Mouse (Mus musculus): ENCODE measurements around the gene Taar3.
A peak's percentile ranks its signal among the peaks of the same experiment; 100 is the strongest.

Taar3 gene

DNA sequence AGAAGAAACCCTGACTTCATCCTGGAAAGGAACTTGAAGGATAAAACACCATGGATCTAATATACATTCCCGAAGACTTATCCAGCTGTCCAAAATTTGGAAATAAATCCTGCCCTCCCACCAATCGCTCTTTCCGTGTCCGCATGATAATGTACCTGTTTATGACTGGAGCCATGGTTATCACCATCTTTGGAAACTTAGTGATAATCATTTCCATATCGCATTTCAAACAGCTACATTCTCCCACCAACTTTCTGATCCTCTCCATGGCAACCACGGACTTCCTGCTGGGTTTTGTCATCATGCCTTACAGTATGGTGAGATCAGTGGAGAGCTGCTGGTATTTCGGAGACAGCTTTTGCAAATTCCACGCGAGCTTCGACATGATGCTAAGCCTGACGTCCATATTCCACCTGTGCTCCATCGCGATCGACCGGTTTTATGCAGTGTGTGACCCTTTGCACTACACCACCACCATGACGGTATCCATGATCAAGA, at the start of gene Taar3:
Taar3 (plus strand) TSS at position 51 of the 498 bp plus-strand sequence.
- DNase-seq, result no peak

DNA sequence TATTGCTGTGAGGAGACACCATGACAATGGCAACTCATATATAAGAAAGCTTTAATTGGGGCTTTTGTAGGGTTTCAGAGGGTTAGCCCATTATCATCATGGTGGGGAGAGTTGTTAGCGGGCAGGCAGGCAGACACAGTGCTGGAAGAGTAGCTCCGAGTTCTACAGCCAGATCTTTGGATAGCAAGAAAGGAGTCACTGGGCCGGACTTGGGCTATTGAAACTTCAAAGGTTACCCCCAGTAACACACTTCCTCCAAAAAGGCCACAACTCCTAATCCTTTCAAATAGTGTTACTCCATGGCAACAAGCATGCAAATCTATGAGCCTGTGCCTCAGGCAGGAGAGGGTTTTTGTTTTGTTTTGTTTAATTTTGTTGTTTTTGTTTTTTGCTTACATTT, 48.2 kb upstream of the Taar3 start:
- no peak for DNase-seq

DNA sequence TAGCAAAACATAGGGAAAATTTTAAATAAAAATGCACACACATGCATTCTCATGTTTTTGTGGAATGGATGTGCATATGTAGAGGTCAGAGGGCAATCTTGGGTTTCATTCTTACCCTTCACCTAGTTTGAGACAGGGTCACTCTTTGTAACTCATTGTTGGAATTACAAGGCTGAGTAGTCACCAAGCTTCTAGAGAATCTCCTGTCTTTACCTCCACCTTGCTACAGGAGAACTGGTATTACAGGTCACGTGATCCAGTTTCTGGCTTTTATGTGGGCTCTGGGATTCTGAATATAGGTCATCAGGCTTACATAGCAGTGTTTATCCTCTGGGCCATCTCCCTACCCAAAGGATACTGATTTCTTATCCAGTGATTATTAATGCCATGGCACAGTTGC, 43.7 kb upstream of the Taar3 start:
- no peak for DNase-seq

GRCm38 (mm10) chr10:23920056-23920455, 29.3 kb upstream of the Taar3 start, which contains the start of gene Taar1:
Gene Taar1, plus strand, starts transcription at chr10:23920356.
- no peak for DNase-seq

DNA sequence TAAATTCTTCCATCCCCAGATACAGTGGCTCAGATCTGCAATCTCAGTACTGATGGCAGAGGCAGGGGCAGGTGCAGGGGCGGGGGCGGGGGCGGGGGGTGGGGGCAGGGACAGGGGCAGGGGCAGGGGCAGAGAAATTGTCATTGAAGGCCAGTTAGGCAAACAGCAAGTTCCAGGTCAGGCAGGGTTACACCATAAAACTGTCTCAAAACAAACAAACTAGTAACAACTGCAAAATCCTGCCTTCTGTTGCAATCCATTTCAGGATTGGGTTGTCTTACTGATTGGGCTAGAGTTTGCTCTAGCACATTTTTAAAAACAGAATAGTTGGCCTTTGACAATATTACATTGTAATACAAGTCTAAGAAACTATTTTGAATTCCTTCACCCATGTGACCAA, 26.9 kb upstream of the Taar3 start:
- DNase-seq, result no peak

- DNase-seq, result no peak
Observed at GRCm38 (mm10) chr10:23923941-23924340, 25.4 kb upstream of the Taar3 start.

DNA sequence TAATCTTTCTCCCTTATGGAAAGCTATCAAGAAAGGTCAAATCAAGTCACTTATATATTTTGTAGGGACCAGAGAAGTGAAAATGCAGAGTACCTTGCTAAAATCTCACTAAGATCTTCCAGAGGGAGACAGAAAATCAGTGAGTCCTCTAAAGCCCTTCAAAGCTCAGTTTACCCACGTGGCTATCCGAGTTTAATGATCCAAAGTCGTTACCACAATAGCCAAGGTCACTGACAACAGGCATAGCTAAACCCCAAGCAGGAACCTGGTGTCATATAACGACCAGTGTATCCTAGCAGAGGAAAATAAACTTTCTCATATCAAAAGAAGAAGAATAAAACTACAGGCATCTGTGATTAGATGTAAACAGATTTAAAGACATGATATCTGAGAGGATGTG, 11.7 kb upstream of the Taar3 start:
- DNase-seq, result no peak

GRCm38 (mm10) chr10:23938312-23938711, 11.0 kb upstream of the Taar3 start, which contains the start of gene Taar2:
Gene Taar2, plus strand, starts transcription at chr10:23938572.
- DNase-seq, result no peak

GRCm38 (mm10) chr10:23942465-23942864, 6.9 kb upstream of the Taar3 start:
- no peak for DNase-seq

DNA sequence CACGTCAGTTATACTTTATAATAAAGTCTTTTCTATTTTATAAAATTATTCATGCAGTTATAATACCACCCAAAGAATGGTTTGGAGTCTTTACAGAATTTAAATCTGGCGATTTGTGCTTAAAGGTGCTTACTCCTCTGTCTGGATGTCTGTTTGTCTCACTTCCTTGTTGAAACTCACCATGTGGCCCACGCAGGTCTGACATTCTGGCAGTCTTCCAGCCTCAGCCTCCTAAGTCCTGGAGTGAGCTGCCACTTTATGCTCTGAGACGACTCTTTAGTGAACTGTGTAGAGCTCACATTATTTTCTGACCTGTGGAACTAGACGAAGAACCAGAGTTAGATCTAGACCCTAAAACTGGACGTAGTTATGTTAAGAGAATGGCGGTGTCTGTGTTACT, 1.3 kb upstream of the Taar3 start:
- DNase-seq, result no peak

- peak; percentile 70 for DNase-seq
Observed at GRCm38 (mm10) chr10:23951714-23952113, 2.4 kb downstream of the Taar3 start.

DNA sequence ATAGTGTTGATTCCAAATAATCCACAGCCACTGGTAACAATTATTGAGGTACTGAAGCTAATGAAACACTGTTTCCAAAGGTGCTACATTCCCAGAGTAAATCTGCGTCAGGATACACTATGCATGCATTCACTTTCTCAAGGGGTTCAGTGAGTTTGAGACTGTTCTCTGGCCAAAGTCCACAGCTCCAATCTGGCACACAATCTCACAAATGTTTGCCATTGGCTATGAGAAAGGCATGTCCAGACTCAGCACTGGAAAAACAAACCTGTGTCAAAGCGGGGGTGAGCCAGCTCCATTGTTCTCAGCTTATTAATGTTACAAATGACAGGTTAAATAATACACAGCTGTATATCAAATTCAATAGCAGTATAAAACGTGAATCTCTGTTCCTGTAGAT, 9.7 kb downstream of the Taar3 start:
- no peak for DNase-seq

- DNase-seq, result no peak
Observed at GRCm38 (mm10) chr10:23960444-23960915, 11.1 kb downstream of the Taar3 start, which contains the start of gene Taar4. Gene Taar4, plus strand, starts transcription at chr10:23960494.

GRCm38 (mm10) chr10:23963444-23963843, 14.1 kb downstream of the Taar3 start:
- DNase-seq, result no peak

DNA sequence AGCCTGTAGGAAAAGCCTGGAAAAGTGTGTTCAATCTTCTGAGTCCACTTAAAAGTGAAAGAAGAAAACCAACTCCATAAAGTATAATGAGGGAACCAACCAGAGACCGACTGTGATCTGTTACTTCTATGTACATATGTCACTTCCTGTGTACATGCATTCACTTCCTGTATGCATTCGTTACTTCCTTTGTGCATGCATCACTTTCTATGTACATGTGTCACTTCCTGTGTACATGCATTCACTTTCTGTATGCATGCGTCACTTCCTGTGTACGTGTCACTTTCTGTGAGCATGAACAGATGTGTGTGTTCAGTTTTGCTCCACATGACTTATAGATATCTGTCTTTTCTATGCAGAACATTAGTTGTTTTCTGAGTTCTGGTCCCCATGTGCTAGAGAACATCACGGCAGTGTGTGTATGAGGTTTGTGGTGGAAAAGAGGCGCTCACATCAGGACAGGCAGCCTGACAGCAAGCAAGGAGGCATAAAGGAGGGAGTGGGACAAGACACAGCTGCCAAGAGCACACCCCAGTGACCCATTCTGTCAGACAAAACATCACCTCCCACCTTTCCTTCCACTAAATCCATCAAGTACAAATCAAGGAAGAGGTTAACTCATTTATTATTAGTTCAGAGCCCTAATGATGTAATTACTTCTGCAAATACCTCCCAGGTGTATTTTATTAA, 15.7 kb downstream of the Taar3 start:
- no peak for DNase-seq

GRCm38 (mm10) chr10:23970656-23971165, 21.4 kb downstream of the Taar3 start, which contains the start of gene Taar5:
Gene Taar5, plus strand, starts transcription at chr10:23970706.
- no peak for DNase-seq

DNA sequence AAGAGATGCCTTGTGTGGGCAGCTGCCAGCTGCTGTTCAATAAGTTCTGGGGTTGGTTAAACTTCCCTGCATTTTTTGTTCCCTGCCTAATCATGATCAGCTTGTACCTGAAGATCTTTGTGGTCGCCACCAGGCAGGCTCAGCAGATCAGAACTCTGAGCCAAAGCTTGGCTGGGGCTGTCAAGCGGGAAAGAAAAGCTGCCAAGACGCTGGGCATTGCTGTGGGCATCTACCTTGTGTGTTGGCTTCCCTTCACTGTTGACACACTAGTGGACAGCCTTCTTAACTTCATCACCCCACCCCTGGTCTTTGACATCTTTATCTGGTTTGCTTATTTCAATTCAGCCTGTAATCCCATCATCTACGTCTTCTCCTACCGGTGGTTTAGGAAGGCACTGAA, 21.9 kb downstream of the Taar3 start:
- no peak for DNase-seq

DNA sequence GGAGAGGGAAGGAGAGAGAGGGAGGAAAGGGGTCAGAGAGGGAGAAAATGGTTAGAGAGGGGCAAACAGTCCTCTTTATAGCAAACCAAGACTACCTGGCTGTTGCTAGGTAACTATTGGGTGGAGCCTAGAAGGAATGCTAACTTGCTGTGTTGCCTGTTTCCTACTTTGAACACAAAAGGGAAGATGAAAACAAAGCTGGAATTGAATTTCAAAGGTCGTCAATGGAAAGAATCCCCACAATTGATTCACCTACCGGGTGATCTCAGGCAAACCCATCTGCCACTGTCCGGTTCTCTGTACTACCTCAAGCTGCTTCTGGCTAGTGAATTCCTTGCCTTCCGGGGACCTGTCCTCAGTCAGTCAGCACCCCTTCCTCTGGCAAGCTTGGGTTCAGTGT, 28.6 kb downstream of the Taar3 start:
- no peak for DNase-seq

DNA sequence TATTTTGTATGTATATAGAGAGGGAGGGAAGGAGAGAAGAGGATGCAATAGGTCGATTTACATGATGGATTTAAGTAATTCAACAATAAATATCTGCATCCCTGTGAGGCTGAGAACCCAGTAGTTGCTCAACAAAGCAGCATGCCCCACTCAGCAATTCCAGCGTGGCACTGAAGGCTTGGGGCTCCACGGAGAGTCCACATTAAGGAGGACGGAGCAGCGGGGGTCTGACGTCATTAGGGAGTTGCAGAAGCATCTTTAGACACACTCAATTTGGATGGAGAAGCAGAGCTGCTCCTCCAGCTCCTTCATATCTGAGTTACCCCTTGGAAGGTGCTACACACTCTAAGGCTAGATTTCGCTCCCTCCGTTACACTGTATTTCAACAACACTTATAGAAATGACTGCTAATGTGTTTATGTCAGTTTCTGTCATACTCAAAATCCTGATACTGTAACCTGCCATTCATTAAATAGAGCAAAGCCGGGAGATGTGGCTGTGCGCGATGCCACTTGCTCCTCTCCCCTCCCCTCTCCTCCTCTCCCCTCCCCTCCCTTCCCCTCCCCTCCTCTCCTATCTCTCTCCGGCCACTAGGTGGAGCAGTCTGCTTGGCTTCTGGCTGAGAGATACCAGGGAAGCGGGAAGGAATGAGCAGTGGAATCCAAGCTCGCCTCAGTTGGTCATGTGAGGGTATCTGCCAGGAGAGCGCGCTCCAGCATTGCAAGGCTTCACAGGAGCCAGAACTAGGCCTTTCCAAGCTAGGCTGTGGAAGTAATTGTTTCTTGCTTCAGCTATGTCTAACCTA, 29.7 kb downstream of the Taar3 start:
- DNase-seq, result peak; percentile 22

GRCm38 (mm10) chr10:23985546-23985945, 36.2 kb downstream of the Taar3 start, which contains the start of gene Taar6:
Gene Taar6, minus strand, starts transcription at chr10:23985646.
- no peak for DNase-seq

- DNase-seq, result no peak
Observed at GRCm38 (mm10) chr10:23986419-23986818, 37.1 kb downstream of the Taar3 start.

DNA sequence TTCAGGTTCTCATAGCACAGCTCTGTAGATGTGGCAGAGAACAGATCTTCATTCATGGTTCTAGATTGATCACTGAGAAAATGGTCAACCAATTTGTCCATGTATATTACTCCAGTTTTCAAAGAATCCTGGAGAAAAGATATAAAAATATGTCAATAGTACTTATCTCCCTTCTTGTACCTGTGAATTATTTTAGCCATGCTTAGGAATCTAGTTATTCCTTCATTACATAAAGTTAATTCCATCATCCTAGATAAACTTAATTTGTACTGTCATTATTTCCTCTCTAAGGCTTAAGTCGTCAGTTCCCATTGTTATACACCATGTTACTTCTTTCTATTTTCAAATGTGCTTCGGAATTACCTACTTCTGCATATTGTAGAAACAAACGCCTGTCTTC, 44.0 kb downstream of the Taar3 start, which contains the start of gene Taar7a:
Taar7a (minus strand) TSS at position 101 of the 400 bp plus-strand sequence.
- DNase-seq, result no peak

DNA sequence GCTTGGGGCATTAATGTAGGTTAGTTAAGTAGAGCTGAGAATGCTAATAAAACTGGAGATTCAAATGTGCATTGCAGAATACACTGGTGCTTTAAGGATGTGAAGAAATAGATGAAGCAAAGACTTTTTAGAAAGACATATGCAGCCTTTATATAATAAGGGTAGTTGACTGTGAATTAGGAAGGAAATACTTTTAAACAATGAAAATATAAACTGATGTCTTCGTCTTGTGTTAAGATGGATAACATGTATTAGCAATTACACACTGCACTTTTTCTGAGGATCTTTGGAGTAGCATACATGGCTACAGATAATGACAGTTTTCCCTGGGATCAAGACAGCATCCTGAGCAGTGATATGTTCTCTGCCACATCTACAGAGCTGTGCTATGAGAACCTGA, 50.3 kb downstream of the Taar3 start, which contains the start of gene Taar7b:
Taar7b (plus strand) TSS at position 301 of the 400 bp plus-strand sequence.
- no peak for DNase-seq
